Mouse (Mus musculus) left cerebral cortex, adult 9 months (tissue): ENCODE measurements at regions not wholly inside any gene's neighbourhood (a gene's known extent, or its start where the extent isn't known, plus 50 kb on each side); places are given as distances from the start of the nearest gene placed in this dataset.
A peak's percentile ranks its signal among the peaks of the same experiment; 100 is the strongest.

Experiments used
- DNase-seq, 2 experiments: peaks; one replicate each; pipeline ENCODE4 v3.0.0; 2022; ENCODE audit warnings: low spot score in 2 of 2

- peak in 1 of 2 experiments; percentile 6 for DNase-seq
Observed at GRCm38 (mm10) chrX:61580186-61580585, 129.1 kb upstream of the Ldoc1 start.
